Mouse (Mus musculus): ENCODE data around the gene Prr14. TPM values are rescaled to one million over a fixed set of nuclear protein-coding genes. Genes with fewer than 3 reads are reported as not detected.
"Not testable (repeated sequence)": the region's sequence is repeated elsewhere in the genome, so short reads cannot be mapped to it uniquely, and the experiment has no call there.

The Prr14 gene
- total RNA-seq, 2 experiments from 2014 or later, result 26.4 to 33.9 TPM

DNA sequence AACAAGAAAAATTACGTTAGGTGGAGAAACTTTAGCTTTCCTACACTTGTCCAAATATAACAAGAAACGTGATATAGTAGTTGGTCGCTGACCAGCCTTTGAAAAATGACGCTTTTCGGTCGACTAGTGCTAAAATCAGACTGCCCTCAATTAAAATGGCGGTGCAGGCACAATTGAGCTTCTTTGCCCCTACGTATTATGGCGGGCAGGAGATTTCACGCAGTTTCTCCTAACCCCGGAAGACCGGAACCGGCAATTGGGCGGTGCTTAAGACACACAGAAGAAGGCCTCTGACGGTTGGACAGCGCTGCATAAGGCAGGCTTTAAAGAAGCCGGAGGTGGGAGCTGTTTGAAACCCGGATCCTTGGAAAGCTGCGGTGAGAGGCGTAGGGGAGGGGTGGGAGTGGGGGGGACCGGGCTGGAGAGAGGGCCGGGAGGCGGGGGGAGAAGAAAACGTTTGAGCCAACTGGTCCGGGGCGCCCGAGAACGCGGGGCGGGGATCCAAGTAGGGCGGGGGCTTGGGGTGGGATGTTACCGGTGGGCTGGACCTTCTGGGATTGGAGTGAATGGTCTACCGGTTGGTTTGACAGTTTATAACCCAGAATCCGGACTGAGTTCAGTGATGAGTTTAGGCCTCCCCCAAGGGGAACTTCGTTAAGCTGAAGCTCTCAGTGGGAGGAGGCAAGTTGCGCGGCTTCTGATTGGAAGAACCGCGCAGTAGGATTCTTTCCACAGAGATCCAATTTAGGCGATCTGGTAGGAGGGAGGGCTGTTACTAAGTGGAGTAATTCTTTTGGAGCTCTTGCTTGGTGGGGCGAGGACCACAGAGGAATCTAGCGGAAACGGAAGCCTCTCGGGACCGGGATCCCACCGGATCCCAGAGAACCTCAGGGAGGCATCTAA lies 11.6 kb downstream of the Prr14 start:
- DNase-seq (ENCODE audit: extremely low spot score in 1 of 2, low spot score in 1 of 2), result peak; percentile 68 to 69

- DNase-seq (ENCODE audit: extremely low spot score in 1 of 2, low spot score in 1 of 2), result peak in 1 of 2 experiments; percentile 45
Observed at GRCm38 (mm10) chr7:127471646-127472010, 12.2 kb downstream of the Prr14 start.

DNA sequence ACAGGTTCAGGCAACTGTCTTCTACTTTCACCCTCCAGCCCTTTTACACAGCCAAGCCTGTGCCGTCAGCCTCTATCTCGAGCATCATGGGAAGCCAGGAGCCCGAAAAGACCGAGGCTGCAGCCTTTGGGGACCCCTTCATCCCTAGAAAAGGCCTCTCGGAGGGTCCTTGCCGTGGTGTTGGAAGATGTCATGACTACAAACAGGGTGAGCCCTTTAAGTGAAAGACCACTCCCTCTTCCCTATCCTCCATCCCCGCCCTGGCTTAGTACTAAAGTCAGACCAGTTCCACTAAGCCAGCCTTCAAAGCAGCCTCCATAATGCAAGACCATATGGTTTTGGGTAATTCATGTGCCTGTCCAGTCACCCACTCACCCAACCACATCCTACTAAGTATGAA lies 12.6 kb downstream of the Prr14 start:
- DNase-seq (ENCODE audit: extremely low spot score in 1 of 2, low spot score in 1 of 2), result peak in 1 of 2 experiments; percentile 25

DNA sequence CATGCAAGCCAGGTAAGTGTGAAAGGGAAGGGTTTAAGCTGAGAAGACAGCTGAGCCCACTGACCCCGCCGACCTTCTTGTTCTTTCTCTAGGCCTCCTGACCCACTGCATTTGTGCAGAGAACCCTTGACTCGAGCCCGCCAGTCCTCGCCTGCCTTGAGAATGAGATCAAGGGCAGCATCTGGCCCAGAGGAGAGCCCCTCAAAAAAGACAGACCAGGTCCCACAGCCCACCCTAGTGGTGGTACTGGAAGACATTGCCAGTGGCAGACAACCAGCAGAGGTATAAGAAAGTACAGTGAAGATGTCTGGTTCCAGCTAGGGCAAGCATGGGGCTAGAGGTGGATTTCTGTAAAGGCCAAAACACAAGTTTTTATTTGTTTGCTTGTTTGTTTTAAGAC lies 14.3 kb downstream of the Prr14 start:
- DNase-seq (ENCODE audit: extremely low spot score in 1 of 2, low spot score in 1 of 2), result no peak

DNA sequence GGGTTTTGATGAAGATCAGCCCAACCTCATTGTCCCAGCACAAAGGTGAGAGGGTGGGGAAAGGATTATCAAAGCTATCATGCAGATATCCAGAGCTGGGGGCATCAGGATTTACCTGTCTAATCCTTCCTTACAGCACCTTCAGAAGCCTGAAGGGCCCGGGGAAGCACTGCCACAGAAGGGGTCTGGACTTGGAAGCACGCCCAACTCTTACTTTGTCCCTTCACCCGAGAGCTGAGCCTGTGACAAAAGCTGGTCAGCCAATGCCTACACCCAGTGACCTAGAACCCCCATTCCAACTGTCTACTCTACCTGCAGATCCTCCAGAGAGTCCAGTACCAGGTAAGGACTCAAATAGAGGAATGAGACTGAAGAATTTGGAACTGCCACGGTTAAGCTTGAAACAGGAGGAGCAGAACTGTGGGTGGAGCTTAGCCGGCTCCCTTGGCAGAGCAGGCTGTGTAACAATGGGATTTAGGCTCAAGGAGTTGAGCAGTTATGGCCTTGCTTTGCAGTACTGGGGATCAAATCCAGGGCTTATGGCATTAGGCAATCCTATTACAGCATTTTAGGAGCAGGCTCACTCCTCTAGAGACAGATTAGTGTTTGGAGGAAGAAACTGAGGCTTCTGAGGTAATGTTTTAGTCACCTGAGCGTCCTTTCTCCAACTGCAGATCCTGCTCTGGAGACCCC lies 15.1 kb downstream of the Prr14 start:
- no peak for DNase-seq (ENCODE audit: extremely low spot score in 1 of 2, low spot score in 1 of 2)

GRCm38 (mm10) chr7:127475186-127475740 lies 15.9 kb downstream of the Prr14 start:
- no peak for DNase-seq (ENCODE audit: extremely low spot score in 1 of 2, low spot score in 1 of 2)

DNA sequence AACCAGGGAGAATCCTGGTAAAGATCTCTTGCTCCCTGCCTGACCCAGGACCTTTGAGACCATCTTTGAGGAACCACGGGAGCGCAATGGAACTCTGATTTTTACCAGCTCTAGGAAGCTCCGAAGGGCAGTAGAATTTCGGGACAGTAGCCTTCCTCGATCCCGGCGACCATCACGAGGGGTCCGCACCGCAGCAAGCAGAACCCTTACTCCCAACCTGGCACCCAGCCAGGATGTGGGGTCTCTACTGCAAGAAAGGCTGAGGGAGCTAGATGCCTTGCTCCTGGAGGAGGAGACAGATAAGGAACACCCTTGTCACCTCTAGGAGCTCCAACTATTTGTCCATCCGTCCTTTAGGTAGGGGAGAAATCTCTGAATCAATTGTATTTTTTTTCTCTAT lies 16.9 kb downstream of the Prr14 start:
- no peak for DNase-seq (ENCODE audit: extremely low spot score in 1 of 2, low spot score in 1 of 2)

- DNase-seq (ENCODE audit: extremely low spot score in 1 of 2, low spot score in 1 of 2), result no peak
Observed at GRCm38 (mm10) chr7:127476855-127477254, 17.4 kb downstream of the Prr14 start.

DNA sequence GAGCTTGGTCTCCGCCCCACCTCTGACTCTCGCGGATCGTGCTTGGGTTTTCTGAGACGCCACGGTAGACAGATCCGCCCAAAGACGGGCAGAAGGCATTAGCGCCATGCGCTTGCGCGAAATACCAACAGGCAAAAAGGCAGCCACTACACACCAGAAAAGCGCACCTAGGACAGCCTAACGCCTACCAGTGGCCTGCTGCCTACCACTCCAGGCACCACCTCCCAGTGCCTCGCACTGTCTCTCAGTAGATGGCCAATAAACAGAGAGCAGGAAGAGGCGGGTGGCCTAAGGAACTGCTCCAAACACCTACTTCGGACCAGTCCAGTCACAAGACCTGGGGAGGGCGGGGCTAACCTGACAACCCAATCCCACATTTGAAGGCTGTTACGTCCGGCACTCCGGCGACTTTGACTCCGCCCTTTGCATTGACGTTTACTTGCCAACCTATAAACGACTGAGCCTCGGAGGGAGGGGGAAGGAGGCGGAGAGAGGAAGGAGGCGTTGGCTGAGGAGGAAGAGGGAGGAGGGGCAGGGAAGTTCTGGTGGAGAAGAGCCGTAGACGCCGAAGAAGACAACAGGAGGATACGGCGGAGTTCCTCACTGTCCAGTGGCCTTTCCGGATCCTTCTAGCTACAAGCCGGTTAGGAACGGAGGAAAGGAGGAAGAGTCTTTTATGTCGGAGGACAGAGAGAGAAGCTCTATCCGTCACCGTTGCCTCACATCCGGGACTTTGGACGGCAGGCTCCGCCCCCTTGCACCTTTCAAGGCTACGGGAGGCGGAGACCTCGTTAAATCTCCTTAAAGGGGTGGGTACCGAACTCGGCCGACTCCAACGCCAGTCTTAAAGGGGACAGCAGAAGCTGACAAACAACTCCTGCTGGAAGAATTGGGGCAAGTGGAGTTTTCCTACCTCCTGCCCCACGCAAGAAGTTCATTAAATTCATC lies 18.6 kb downstream of the Prr14 start:
- DNase-seq (ENCODE audit: extremely low spot score in 1 of 2, low spot score in 1 of 2), result peak; percentile 98 to 99

- peak; percentile 79 to 83 for DNase-seq (ENCODE audit: extremely low spot score in 1 of 2, low spot score in 1 of 2)
Observed at GRCm38 (mm10) chr7:127478635-127479317, 19.4 kb downstream of the Prr14 start, which contains the start of gene Fbrs. Fbrs (plus strand) TSS chr7:127479199.

- DNase-seq (ENCODE audit: extremely low spot score in 1 of 2, low spot score in 1 of 2), result no peak
Observed at GRCm38 (mm10) chr7:127479318-127480225, 20.2 kb downstream of the Prr14 start.

- DNase-seq (ENCODE audit: extremely low spot score in 1 of 2, low spot score in 1 of 2), result no peak
Observed at GRCm38 (mm10) chr7:127480321-127480720, 20.9 kb downstream of the Prr14 start.

DNA sequence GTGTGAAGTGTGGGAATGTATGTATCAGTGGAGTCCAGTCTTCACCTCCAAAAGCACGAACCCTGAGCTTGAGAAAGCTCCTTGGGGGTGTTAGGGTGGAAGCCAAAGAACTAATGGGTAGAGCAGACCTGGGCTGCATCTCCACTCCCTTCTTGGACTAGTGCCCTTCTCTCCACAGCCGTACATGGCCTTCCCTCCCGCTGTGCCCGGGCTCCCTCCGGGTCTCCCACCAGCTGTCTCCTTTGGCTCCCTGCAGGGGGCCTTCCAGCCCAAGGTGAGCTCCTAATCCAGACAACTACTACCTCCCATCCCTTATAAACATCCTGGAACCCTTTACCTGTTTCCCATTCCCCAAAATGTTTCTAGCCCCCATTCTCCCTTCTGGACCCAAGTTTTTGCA lies 26.0 kb downstream of the Prr14 start:
- no peak for DNase-seq (ENCODE audit: extremely low spot score in 1 of 2, low spot score in 1 of 2)

- not testable (repeated sequence) for DNase-seq (ENCODE audit: extremely low spot score in 1 of 2, low spot score in 1 of 2)
Observed at GRCm38 (mm10) chr7:127488364-127488763, 29.0 kb downstream of the Prr14 start.

DNA sequence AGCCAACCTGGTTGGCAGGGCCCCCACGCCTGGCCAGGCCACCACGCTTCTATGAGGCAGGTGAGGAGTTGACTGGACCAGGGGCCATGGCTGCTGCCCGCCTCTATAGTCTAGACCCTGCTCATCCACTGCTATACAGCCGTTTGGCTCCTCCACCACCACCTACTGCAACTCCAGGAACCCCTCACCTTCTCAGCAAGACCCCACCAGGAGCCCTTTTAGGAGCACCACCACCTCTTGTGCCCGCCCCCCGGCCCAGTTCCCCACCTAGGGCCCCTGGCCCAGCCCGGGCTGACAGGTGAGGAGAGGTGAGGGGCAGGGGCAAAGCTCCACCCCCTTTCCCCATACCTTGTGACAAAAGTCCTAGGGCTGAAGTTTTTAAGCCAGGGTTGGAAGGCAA lies 30.6 kb downstream of the Prr14 start:
- no peak for DNase-seq (ENCODE audit: extremely low spot score in 1 of 2, low spot score in 1 of 2)

DNA sequence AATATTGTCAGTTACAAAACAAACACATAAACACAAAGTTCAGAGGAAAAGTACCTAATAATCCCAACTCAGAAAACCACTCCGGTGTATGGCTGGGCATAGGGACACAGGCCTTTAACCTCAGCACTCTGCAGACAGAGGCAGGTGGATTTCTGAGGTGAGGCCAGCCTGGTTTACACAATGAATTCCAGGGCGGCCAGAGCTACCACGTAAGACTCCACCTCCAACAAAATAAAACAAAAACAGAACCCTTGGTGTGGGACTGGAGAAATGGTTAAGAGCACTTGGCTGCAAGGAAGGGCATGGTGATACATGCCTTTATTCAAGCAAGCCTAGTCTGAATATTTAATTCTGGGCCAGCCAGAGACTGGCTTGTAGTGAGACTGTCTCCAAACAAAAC lies 32.4 kb downstream of the Prr14 start:
- no peak for DNase-seq (ENCODE audit: extremely low spot score in 1 of 2, low spot score in 1 of 2)

DNA sequence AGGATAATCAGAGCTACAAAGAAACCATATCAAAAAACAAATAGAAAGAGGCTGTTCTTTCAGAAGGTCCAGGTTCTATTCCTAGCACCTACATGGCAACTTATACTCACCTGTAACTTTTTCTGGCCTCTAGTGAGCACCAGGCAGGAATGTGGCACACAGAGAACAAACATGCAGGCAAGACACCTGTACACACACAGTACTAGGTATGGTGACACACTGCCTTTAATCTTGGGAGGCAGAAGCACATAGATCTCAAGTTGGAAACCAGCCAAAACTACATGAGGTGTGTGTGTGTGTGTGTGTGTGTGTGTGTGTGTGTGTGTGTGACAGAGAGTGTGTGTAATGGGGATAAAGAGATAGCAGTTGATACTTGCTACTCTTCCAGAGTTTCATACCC lies 35.2 kb downstream of the Prr14 start:
- DNase-seq (ENCODE audit: extremely low spot score in 1 of 2, low spot score in 1 of 2), result no peak

DNA sequence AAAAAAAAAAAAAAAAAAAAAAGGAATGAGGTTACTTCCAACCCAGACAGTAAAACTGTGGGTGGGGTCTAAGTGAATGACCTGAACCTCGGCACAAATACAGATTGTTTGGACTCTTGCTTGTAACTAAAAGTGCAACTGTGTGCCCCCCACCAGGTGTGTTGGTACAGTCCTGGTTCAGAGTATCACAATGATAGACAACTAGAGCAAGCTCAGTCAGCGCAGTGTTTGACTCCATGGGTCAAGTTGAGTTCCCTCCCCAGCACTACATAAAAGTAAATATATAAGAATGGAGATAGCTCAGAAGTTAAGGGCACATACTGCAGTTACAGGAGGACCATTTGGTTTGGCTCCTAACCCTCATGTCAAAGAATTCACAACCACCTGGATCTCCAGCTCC lies 38.0 kb downstream of the Prr14 start:
- no peak for DNase-seq (ENCODE audit: extremely low spot score in 1 of 2, low spot score in 1 of 2)

- peak in 1 of 2 experiments; percentile 31 for DNase-seq (ENCODE audit: extremely low spot score in 1 of 2, low spot score in 1 of 2)
Observed at GRCm38 (mm10) chr7:127498407-127498806, 39.0 kb downstream of the Prr14 start.

All from layer of hippocampus, postnatal 25 days (tissue).